Mouse (Mus musculus) activated CD4-positive, CD25-positive, alpha-beta regulatory T cell, adult 4 months (primary cell): ENCODE results near the gene Fbxl20. TPM values are rescaled to one million over a fixed set of nuclear protein-coding genes. Genes with fewer than 3 reads are reported as not detected.

ENCODE experiments used
- ATAC-seq: one replicate; pipeline ENCODE4 v1.8.0; 2017
- polyA plus RNA-seq, 2 experiments: library from polyadenylated mRNA; unstranded; fragments of 100-300 nt; shearing (Covaris generic); gene quantifications; one replicate each; pipeline ENCODE4 v1.2.1; 2017

Fbxl20 gene
- polyA plus RNA-seq, 2 experiments from 2014 or later = 7.7 to 8.4 TPM

GRCm38 (mm10) chr11:98088224-98088623 is 62.0 kb downstream of the Fbxl20 start:
- no peak for ATAC-seq

GRCm38 (mm10) chr11:98086574-98086973 is 63.6 kb downstream of the Fbxl20 start:
- no peak for ATAC-seq

GRCm38 (mm10) chr11:98086141-98086540 is 64.1 kb downstream of the Fbxl20 start:
- ATAC-seq = no peak

GRCm38 (mm10) chr11:98082745-98083144 is 67.5 kb downstream of the Fbxl20 start:
- ATAC-seq = no peak

GRCm38 (mm10) chr11:98080450-98080849 is 69.8 kb downstream of the Fbxl20 start:
- no peak for ATAC-seq

GRCm38 (mm10) chr11:98077086-98077485 is 73.1 kb downstream of the Fbxl20 start:
- ATAC-seq = no peak

GRCm38 (mm10) chr11:98075195-98075808 is 74.9 kb downstream of the Fbxl20 start:
- ATAC-seq = peak; percentile 19

GRCm38 (mm10) chr11:98073442-98073841 is 76.8 kb downstream of the Fbxl20 start:
- ATAC-seq = no peak

- no peak for ATAC-seq
Measured at GRCm38 (mm10) chr11:98067255-98067654, 82.9 kb downstream of the Fbxl20 start.

GRCm38 (mm10) chr11:98066201-98066600 is 84.0 kb downstream of the Fbxl20 start:
- no peak for ATAC-seq

GRCm38 (mm10) chr11:98061904-98062562 is 88.2 kb downstream of the Fbxl20 start:
- no peak for ATAC-seq

GRCm38 (mm10) chr11:98061441-98061840 is 88.8 kb downstream of the Fbxl20 start:
- no peak for ATAC-seq

GRCm38 (mm10) chr11:98060104-98060692 is 90.0 kb downstream of the Fbxl20 start:
- ATAC-seq = no peak

GRCm38 (mm10) chr11:98059662-98060061 is 90.5 kb downstream of the Fbxl20 start:
- no peak for ATAC-seq

- ATAC-seq = no peak
Measured at GRCm38 (mm10) chr11:98057998-98058397, 92.2 kb downstream of the Fbxl20 start.

GRCm38 (mm10) chr11:98057466-98057865 is 92.7 kb downstream of the Fbxl20 start:
- no peak for ATAC-seq

- no peak for ATAC-seq
Measured at GRCm38 (mm10) chr11:98052989-98053834, 97.0 kb downstream of the Fbxl20 start, which contains the start of gene Stac2. Gene Stac2, minus strand, starts transcription at chr11:98053462.

GRCm38 (mm10) chr11:98052129-98052988 is 97.8 kb downstream of the Fbxl20 start:
- ATAC-seq = no peak

- no peak for ATAC-seq
Measured at GRCm38 (mm10) chr11:98051611-98052128, 98.5 kb downstream of the Fbxl20 start.

- no peak for ATAC-seq
Measured at GRCm38 (mm10) chr11:98050940-98051339, 99.3 kb downstream of the Fbxl20 start.

- ATAC-seq = no peak
Measured at GRCm38 (mm10) chr11:98050520-98050815, 99.7 kb downstream of the Fbxl20 start.
